Mouse (Mus musculus): ENCODE results near the gene Fbxw11. TPM values are rescaled to one million over a fixed set of nuclear protein-coding genes. Genes with fewer than 3 reads are reported as not detected.

Gene Fbxw11
- total and polyA plus RNA-seq, 3 experiments, result 27.3 to 58.7 (median 47.8) TPM

DNA sequence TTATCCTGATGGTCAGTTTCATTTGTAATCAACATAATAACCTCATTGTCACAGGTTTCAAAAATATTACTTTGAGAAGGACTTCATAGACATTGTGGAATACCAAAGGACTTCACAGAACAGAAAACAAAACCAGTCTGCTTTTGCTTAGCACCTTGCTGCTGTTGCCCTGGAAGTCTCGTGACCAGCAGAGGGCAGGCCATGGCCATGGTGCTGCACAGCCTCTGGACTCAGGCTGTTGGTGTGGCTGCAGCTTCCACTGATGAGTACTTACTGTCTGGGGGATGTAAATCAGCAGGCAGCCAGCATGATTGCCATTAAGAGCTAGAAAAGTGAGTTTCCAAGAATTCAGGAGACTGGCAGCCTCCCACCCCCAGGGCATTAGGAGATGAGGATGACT lies 16.8 kb upstream of the Fbxw11 start:
- DNase-seq, result peak; percentile 68 to 76
- H3K9ac ChIP-seq (ENCODE audit: low read depth, low read length), result no peak overlapping the region
- no peaks in the 10 kb centered on the region for H3K36me3 ChIP-seq (ENCODE audit: control insufficient read depth, insufficient read depth, low read length)
- 58% methylated on average over 1 of the region's 1 CpGs for WGBS
- H3K4me3 ChIP-seq, result no peak overlapping the region
- no peaks in the 10 kb centered on the region for H3K27me3 ChIP-seq (ENCODE audit: control insufficient read depth, insufficient read depth, low read length)
- peak; percentile 90 for TF ChIP-seq CTCF (IDR thresholded peaks at IDR 0.05)
- TF ChIP-seq POLR2A (IDR thresholded peaks at IDR 0.05; ENCODE audit: insufficient read depth, low read depth, low read length), result no peak
- TF ChIP-seq EP300 (IDR thresholded peaks at IDR 0.05; ENCODE audit: insufficient read depth, low read depth, low read length), result peak; percentile 62; the same call in 1 of the 2 replicates
- intact Hi-C loops (cut with DNase I), result loop anchor here (1.0 to 10.0 kb wide), 3 partner anchors 84 to 522 kb away; partner anchors contain the start of gene Fgf18
- no peaks in the 10 kb centered on the region for H3K79me2 ChIP-seq (replicated peaks; ENCODE audit: control insufficient read depth, insufficient read depth, low read length)
- H3K27ac ChIP-seq, result no peak overlapping the region
- peaks cover 2% of the 10 kb centered on the region; the same call in 1 of the 2 replicates for H3K4me1 ChIP-seq (ENCODE audit: control insufficient read depth, insufficient read depth, low read length)

DNA sequence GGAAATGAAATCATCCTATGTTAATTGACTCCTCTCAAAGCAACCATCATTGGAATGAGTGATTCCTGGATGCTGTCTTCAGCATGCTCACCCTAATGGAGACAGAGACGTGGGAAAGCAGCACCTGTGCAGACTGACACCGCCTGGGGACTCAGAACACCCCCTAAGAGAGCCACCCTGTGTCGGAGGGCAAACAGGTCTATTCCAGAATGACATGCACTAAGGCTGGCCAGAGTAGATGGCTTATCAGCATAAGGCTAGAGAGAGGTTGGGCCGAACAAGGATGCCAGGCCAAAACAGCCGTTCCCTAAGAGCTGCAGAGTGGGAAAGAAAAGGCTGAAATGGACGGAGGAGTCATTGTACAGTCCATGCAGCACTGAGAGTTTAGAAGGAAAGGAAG lies 16.4 kb upstream of the Fbxw11 start:
- 81% methylated on average over 6 of the region's 6 CpGs for WGBS
- H3K9ac ChIP-seq (ENCODE audit: low read depth, low read length), result no peak overlapping the region
- H3K27ac ChIP-seq, result no peak overlapping the region
- H3K4me3 ChIP-seq, result no peak overlapping the region
- no peaks in the 10 kb centered on the region for H3K79me2 ChIP-seq (replicated peaks; ENCODE audit: control insufficient read depth, insufficient read depth, low read length)
- H3K4me1 ChIP-seq (ENCODE audit: control insufficient read depth, insufficient read depth, low read length), result peaks cover 2% of the 10 kb centered on the region; the same call in 1 of the 2 replicates
- no peaks in the 10 kb centered on the region for H3K27me3 ChIP-seq (ENCODE audit: control insufficient read depth, insufficient read depth, low read length)
- DNase-seq, result no peak
- H3K36me3 ChIP-seq (ENCODE audit: control insufficient read depth, insufficient read depth, low read length), result no peaks in the 10 kb centered on the region
- intact Hi-C loops (cut with DNase I), result loop anchor here (5.0 to 10.0 kb wide), 2 partner anchors 319 to 521 kb away; partner anchors contain the start of gene Fgf18
- no peak for TF ChIP-seq CTCF (IDR thresholded peaks at IDR 0.05)
- TF ChIP-seq EP300 (IDR thresholded peaks at IDR 0.05; ENCODE audit: insufficient read depth, low read depth, low read length), result no peak
- no peak for TF ChIP-seq POLR2A (IDR thresholded peaks at IDR 0.05; ENCODE audit: insufficient read depth, low read depth, low read length)

DNA sequence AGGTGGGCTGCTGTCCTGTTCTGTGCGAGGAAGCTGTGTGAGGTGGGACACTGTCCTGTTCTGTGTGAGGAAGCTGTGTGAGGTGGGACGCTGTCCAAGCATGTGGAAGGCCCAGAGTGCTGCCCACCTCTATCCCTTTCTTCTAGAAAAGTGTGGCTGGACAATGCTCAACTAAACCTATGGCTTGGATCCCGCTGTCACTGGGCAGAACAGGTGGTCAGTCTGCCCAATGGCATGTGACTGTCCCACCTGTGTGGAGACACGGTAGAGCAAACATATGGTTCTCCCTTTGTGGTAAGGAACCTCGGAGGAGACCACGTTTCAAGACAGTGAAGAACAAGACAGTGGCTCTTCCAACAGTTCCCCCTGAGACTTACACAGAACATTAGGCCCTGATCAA lies 14.6 kb upstream of the Fbxw11 start:
- 85% methylated on average over 6 of the region's 6 CpGs for WGBS
- Histone ChIP-seq H3K27me3 (ENCODE audit: control insufficient read depth, insufficient read depth, low read length) (no peaks in the 10 kb centered on the region), H3K79me2 (replicated peaks; ENCODE audit: control insufficient read depth, insufficient read depth, low read length) (no peaks in the 10 kb centered on the region), H3K36me3 (ENCODE audit: control insufficient read depth, insufficient read depth, low read length) (no peaks in the 10 kb centered on the region), H3K4me1 (ENCODE audit: control insufficient read depth, insufficient read depth, low read length) (no peaks in the 10 kb centered on the region; the same call in 1 of the 2 replicates), H3K9ac (ENCODE audit: low read depth, low read length) (no peak overlapping the region), H3K27ac (no peak overlapping the region), H3K4me3 (no peak overlapping the region)
- DNase-seq, result no peak
- intact Hi-C loops (cut with DNase I), result loop anchor here (5.0 to 10.0 kb wide), 2 partner anchors 317 to 519 kb away; partner anchors contain the start of gene Fgf18
- no peak for TF ChIP-seq POLR2A (IDR thresholded peaks at IDR 0.05; ENCODE audit: insufficient read depth, low read depth, low read length)
- no peak for TF ChIP-seq EP300 (IDR thresholded peaks at IDR 0.05; ENCODE audit: insufficient read depth, low read depth, low read length)
- no peak for TF ChIP-seq CTCF (IDR thresholded peaks at IDR 0.05)

DNA sequence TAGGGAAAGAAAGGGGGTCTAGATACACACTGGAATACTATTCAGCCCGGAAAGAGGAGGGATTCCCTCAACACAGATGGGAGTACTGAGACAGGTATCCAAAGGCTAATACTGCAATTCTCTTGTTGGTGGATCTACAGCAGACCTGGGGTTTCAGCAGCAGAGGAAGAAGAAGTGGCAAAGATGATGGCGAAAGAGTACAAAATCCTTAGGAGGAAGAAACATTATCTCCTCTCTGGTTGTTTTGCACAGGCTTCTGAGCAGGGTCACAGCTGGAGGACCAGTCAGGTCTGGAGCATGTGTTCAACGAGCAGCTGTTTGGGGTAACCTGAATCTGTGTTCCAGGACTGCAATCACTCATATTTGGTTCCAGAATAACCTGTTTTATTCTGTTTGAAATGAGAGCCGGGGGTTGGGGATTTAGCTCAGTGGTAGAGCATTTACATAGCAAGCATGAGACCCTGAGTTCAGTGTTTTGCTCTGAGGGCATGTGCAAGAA lies 12.8 kb upstream of the Fbxw11 start:
- Histone ChIP-seq H3K4me3 (no peak overlapping the region), H3K36me3 (ENCODE audit: control insufficient read depth, insufficient read depth, low read length) (no peaks in the 10 kb centered on the region), H3K27ac (no peak overlapping the region), H3K27me3 (ENCODE audit: control insufficient read depth, insufficient read depth, low read length) (no peaks in the 10 kb centered on the region), H3K79me2 (replicated peaks; ENCODE audit: control insufficient read depth, insufficient read depth, low read length) (no peaks in the 10 kb centered on the region), H3K9ac (ENCODE audit: low read depth, low read length) (no peak overlapping the region), H3K4me1 (ENCODE audit: control insufficient read depth, insufficient read depth, low read length) (no peaks in the 10 kb centered on the region; the same call in 1 of the 2 replicates)
- intact Hi-C loops (cut with DNase I), result loop anchor here (5.0 to 10.0 kb wide), 2 partner anchors 315 to 518 kb away; partner anchors contain the start of gene Fgf18
- DNase-seq, result no peak
- TF ChIP-seq CTCF (IDR thresholded peaks at IDR 0.05) (no peak), EP300 (IDR thresholded peaks at IDR 0.05; ENCODE audit: insufficient read depth, low read depth, low read length) (no peak), POLR2A (IDR thresholded peaks at IDR 0.05; ENCODE audit: insufficient read depth, low read depth, low read length) (no peak)
- WGBS, result 83% methylated on average over 4 of the region's 4 CpGs

DNA sequence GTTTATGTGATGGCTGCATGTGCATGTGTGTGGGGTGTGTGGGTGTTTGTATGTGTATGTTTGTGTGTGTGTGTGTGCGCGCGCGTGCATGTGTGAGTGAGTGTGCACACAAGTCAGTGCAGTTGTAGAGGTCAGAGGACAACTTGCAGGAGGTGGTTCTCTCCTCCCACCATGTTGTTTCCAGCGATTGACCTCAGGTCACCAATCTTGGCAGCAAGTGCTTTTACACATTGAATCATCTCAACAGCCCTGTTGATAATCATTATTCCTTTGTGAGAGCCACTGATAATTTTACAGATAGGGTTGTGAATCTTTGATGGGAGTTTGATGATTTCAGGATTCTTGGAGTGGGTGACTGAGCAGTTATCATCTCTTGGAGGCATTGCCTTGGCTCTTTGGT lies 9.9 kb upstream of the Fbxw11 start:
- no peak for DNase-seq
- intact Hi-C loops (cut with DNase I), result no loop called here
- no peaks in the 10 kb centered on the region for H3K36me3 ChIP-seq (ENCODE audit: control insufficient read depth, insufficient read depth, low read length)
- TF ChIP-seq EP300 (IDR thresholded peaks at IDR 0.05; ENCODE audit: insufficient read depth, low read depth, low read length), result no peak
- no peak for TF ChIP-seq POLR2A (IDR thresholded peaks at IDR 0.05; ENCODE audit: insufficient read depth, low read depth, low read length)
- TF ChIP-seq CTCF (IDR thresholded peaks at IDR 0.05), result no peak
- no peak overlapping the region for H3K4me3 ChIP-seq
- no peak overlapping the region for H3K9ac ChIP-seq (ENCODE audit: low read depth, low read length)
- H3K79me2 ChIP-seq (replicated peaks; ENCODE audit: control insufficient read depth, insufficient read depth, low read length), result no peaks in the 10 kb centered on the region
- 83% methylated on average over 5 of the region's 5 CpGs for WGBS
- H3K27ac ChIP-seq, result no peak overlapping the region
- H3K27me3 ChIP-seq (ENCODE audit: control insufficient read depth, insufficient read depth, low read length), result no peaks in the 10 kb centered on the region
- peaks cover 4% of the 10 kb centered on the region for H3K4me1 ChIP-seq (ENCODE audit: control insufficient read depth, insufficient read depth, low read length)

DNA sequence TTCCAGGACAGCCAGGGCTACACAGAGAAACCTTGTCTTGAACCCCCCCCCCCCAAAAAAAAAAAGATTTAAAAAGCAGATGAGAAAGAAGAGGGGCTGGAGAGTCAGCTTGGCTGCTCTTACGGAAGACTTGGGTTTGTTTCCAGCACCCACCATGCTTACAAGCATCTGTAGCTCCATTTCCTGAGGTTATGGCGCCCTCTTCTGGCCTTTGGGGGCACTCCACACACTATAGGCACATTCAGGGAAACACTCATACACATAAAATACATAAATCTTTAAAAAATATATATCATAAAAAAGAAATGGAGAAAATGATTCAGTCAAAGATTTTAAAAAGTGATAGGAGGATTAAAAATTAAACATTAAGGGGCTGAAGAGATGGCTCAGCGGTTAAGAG lies 9.0 kb upstream of the Fbxw11 start:
- H3K9ac ChIP-seq (ENCODE audit: low read depth, low read length), result no peak overlapping the region
- no peak for DNase-seq
- 77% methylated on average over 3 of the region's 3 CpGs for WGBS
- no peaks in the 10 kb centered on the region for H3K36me3 ChIP-seq (ENCODE audit: control insufficient read depth, insufficient read depth, low read length)
- intact Hi-C loops (cut with DNase I), result no loop called here
- TF ChIP-seq CTCF (IDR thresholded peaks at IDR 0.05) (peak; percentile 46), EP300 (IDR thresholded peaks at IDR 0.05; ENCODE audit: insufficient read depth, low read depth, low read length) (no peak)
- H3K27me3 ChIP-seq (ENCODE audit: control insufficient read depth, insufficient read depth, low read length), result no peaks in the 10 kb centered on the region
- no peaks in the 10 kb centered on the region for H3K79me2 ChIP-seq (replicated peaks; ENCODE audit: control insufficient read depth, insufficient read depth, low read length)
- no peak overlapping the region for H3K27ac ChIP-seq
- H3K4me3 ChIP-seq, result no peak overlapping the region
- H3K4me1 ChIP-seq (ENCODE audit: control insufficient read depth, insufficient read depth, low read length), result peaks cover 4% of the 10 kb centered on the region

Measured in heart, adult 2 months (tissue).